Mouse (Mus musculus) 416B (cell line): ENCODE results near the gene Ak4.

Experiments
- DNase-seq: peaks from one replicate; pipeline ENCODE4 v3.0.0; 2011; ENCODE audit warnings: low read depth

Ak4 gene

DNA sequence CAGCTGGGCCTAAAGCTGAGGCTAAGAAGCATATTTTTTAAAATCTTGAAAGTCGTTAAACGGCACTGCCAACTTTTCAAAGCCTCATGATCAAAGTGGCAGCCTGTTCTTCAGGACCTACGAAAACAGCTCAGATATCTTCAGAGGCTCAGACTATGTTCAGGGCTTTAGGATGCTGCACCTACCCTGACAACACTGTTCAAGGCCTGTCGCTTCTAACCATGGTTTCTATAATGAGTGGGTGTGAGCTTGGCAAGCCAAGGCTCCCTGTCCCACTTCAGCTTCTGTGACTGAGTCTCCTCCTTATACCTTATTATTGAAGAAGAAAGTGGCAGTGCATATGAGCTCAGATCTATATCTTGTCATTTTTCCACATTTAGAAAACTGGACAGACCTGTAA lies 40.3 kb downstream of the Ak4 start:
- no peak for DNase-seq

DNA sequence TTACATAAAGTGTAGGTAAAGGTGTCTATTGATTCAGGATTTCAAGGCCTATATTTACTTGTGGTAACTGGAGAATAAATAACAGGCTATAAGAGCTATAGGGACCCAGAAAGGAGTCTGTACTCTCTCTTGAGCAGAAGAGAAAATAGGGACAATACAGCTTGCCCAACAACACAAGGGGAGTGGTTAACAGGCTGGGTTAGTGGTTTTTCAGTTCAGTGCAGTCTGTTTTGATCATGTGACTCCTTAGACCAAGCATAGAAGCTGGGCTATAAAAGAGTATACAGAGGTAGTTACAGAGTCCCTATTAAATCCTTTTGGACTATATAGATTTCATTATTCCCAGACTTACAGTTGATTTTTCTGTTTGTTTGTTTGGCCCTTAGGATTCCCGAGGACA lies 41.0 kb downstream of the Ak4 start:
- peak; percentile 58 for DNase-seq

DNA sequence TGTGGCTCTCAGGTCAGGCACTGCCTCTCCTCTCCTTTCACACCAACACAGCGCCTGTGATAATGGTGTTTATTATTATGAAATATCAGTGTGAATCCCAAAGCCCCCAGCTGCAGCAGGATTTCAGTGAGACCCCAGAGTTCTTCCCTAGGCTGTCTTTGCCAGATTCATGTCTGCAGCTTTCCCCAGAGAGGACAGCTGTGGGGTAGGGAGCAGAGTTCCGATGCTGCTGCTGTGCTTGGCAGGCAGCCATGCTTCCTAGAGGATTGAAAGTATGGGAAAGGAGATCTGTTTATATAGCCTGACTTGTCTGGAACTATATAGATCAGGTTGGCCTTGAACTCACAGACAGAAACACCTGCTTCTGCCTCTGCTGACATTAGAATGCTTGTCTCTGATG lies 43.0 kb downstream of the Ak4 start:
- DNase-seq: no peak

DNA sequence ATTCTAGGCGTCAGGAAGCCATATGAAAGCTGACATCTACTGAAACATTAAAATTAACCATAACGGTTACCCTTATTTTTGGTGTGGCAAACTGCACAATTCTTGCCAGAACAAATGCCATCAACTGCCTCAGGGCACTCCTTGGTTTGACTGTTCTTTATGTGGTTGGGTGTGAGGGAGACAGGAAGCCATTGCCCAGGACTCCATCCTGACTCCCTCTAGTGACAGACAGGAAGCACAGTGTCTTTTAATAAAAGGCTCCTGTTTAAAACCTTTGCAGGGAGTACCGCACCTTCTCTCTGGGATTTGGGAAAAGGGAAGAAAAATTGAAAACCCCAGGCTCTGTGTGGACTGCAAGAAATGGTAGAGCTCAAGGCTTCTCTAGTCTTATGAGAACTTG lies 47.2 kb downstream of the Ak4 start:
- peak; percentile 47 for DNase-seq

DNA sequence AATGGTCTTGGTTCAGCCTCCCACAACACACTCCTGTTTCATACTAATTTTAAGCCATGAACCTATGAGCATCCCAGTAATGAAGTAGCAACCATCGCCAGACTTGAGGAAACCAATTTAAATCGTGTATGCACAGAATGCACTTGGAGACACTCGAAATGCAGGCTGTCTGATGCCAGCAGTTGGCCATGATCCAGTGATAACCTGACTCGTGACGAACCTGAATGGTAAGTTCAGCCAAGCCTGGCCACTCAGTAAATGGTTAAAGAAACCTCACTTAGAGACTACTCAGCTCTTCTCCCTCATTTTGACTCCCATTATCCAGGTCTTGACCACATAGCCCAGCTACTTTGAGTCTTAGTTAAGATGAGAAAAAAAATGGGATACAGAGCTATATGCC lies 50.2 kb downstream of the Ak4 start:
- no peak for DNase-seq

DNA sequence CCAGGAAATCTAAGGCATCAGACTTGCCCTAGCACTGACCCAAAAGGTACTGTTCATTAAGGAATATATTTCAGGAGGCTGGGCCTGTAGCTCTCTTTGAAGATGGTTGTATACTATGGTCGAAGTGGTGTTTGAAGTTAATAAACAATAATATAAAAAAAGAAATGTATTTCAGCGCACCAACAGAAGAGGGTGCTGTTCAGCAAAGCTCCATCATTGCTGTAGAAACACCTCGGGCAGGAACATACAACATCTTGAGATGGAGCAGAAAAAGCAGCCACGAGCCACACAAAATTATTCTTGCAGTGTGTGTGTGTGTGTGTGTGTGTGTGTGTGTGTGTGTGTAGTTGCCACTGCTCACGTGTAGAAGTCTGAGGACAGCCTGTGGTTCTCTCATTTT lies 51.5 kb downstream of the Ak4 start:
- DNase-seq: peak; percentile 64

DNA sequence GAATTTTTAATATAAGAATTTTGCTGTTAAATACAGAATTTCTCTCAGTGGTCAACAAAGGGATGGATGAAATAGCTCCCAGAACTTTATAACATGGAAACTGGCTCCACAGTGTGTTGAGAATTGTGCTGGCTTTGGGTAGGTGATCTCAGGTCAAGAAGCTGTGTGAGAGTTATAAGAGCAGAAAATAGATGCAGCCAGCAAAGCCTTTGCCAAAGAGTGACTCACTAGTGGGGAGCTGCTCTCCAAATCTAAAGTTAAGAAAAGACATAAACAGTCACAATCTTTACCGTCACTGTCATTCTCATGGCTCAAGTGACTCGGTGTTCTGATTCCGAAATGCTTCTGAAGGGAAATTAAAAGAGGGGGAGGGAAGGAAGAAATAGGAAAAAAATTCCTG lies 53.7 kb downstream of the Ak4 start:
- DNase-seq: no peak

DNA sequence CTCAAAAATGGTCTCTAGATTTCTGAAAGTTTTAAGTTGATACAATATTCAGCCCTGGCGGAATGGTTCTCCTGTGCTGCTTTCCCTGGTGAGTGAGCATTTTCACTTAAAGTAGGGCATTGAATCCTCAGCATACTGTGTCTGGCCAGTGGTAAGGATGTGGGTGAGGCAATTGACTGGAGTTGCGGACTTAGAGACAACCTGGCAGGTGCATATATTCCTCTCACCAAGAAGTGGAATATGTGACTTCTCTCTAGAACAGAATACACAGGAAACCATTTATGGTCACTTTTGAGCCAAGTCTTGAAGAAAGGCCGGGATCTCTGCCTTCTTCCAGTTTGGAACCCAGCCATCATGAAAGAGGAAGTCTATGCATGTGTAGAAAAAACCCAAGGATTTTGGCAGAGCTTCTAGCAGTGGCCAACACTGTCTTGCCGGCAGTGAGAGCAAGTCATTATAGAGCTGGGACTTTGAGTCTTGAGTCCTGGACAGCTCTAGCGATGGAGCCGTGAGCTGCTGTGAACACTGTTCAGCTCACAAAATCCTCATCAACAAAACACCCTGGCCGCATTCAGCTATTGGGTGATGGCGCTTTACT lies 71.3 kb downstream of the Ak4 start:
- DNase-seq: peak; percentile 39

DNA sequence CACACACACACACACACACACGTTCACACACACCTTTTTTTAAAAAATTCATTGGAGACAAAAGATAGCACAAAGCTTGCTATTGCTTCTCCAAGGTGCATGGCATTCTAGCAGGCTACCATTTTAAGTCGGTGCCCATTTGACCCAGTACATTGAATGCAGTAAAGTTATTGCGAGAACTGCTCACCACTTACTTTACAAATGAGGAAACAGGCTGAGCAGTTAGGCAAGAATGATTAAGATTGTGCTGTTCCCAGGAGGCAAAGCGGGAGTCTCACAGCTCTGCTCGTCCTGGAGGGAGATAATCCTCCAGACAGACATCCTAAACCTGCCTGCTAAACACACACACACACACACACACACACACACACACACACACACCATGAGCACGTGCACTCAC lies 72.6 kb downstream of the Ak4 start:
- DNase-seq: no peak

DNA sequence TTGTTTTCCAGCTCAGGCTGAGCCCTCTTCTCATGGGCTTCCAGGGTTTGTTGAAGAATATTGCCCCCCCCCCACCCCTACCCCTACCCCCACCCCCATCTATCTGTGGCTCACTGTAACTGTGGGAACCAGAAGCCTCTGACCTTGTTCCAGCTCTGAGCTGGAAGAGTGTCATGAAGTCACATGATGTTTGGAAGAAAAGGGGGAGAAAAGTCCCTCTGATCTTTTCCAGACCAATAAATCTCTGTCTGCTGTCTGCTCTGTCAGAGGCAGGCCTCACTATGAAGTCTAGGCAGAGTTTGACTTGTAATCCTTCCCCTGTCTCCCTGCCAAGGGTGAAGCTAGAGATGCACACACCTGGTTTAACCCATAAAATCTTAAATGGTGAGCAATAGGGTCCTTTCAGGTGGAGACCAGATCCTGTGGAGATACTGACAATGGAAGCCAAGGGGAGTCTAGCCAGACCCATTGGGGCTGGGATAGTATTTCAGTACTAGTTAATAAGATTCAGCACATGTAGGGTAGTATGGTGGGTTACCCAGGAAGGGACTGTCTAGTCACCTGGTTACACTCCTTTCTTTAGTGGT lies 74.6 kb downstream of the Ak4 start:
- no peak for DNase-seq

DNA sequence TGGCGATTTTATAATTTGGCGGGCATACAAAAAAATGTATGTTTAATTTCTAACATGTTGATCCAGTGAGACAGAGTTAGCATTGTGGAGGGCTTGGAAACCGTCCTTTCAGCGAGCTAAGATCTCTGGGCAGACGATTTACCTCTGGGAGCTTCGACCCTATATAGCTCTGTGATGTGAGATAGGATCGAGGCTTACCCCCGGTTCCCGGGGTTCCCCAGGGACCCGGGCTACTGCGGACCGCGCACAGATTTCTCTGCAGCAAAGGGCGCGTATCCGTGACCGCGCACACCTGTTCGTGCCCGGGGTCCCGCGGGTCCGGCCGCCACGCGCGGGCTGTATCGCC lies 77.1 kb downstream of the Ak4 start:
- no peak for DNase-seq

DNA sequence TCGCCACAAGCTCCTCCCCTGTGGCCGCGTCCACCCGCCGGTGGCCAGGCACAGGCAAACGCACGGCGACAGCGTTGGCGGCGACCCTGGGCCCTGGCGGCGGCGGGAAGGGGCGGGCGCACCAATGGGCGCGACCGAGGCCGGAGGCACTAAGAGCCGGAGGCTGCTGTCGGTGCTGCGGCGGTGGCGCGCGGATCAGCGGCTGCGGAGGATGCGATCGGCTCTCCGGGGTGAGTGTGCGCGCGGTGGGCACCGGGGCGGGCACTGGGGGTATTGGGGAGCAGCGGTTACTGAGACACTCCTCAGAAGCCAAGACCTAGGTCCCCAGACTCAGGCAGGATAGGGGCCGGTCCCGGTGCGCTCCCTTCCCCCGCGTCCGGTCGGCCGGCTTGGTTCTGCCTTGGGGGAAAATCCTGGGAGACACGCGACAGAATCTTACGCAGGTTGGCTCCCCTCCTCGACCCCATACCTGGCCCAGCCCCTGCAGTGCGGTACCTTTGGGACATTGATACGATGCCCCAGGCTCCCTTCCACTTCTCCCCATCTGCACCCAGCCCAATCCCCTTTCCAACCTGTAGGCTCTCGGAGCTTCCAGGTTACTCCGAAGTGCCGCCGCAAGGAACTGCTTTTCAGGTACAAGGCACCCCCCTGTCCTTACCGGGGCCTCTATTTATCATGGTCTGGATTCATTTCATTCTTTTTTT lies 77.6 kb downstream of the Ak4 start, which contains the start of gene Dnajc6:
Dnajc6 (plus strand) TSS at position 115 of the 704 bp plus-strand sequence.
- no peak for DNase-seq

DNA sequence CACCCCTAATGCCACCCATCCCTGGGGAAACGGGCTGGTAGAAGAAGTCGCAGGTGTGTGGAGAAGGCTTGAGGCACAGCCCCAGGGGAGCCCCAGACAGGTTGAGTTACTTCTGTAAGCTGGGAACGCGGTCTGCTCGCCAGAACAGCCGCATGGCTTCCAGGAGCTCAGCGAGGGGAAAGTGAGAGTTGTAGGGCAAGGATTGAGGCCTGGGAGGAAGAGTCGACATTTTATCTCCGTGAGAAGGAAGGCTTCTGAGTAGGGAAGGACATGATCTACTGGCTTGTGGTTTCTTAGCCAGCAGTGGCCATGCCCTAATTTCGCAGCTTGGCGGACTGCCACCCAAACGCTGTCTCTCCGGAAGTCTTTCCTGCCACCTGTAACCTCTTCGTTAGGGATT lies 78.3 kb downstream of the Ak4 start:
- no peak for DNase-seq

DNA sequence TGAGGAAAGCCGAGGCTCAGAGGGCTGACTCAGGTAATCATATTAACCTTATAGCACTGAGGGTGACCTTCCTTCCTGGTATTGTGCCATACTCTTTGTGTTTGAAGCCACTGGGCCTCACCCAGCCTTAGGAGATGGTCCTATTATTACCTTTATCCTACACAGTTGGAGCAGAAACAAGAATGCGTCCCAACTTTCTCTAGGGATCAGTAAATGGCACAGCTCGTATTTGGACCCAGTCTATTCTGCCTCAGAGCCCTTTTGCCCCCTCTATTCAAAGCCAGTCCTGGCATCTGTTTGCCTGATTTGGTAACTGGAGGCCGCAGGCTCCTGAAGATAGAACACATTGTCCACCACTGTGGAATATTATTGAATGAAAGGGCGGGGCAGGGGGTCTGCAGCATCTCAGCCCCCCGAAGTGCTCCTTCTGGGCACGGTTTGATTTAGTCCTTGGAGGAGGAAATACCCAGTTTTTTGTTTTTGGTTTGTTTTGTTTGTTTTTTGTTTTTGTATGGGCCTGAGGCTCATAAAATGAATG lies 85.5 kb downstream of the Ak4 start:
- DNase-seq: no peak

DNA sequence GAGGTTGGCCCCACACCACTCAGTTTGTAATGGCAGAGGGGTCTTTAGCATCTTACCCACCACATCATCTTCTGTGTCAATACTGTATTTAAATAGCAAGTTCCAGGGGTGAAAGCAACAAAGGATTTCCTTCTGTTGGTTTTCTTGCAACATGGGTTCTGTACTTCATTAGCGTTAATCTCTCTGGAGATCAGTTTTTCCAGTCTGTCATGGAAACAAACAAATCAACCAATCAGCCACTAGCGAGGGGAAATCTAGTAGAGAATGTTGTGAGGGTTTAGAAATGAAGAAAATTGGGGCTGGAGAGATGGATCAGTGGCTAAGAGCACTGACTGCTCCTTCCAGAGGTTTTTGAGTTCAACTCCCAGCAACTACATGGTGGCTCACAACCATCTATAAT lies 86.9 kb downstream of the Ak4 start:
- peak; percentile 53 for DNase-seq

DNA sequence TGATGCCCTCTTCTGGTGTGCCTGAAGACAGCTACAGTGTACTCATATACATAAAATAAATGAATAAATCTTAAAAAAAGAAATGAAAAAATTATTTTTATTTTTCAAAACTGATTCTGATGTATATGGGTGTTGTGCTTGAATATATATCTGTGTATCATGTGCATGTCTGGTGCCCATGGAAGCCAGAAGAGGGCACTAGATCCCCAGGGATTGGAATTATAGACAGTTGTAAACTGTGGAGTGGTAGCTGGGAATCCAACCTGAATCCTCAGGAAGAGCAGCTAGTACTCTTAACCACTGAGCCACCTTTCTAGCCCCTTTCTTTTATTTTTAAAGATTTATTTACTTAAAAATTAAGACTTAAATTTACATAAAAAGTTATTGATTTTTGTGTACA lies 87.3 kb downstream of the Ak4 start:
- no peak for DNase-seq

DNA sequence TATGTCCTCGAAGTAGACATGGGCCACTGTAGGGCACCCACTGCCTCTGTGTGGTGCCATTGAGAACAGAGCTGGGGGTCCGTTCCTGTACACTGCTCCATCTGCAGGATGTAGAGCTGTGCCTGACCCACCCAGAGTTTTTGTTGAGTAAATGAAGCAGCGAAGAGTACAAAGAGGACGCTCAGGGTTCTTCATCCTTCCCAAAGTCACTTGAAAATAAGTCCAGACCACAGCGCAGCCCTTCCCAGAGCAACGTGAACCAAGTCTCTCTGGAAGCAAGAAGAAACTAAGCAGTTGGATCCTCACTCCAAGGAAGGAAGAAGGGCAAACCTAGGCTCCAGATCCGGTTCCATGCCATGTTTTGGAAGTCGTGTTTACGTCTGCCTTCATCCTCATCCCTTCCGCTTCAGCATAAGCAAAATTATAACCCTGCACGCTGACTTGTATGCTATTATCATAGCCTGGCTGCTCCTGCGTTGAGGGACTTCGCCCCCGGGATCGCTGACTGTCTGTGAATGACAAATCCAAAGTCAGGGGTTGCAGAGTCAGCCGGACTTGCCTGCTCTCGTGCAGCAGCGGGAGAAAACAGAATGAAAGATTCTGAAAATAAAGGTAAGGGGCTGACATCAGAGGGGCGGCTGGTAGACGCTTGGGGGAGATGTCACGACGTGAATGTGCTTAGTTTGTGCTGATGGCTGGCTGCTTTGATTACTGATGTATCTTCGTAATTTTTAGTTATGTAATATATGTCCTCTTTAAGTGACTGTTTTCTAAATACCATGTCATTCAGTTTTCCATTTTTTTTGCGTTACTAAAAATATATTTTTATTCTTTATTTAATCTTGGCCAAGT lies 88.7 kb downstream of the Ak4 start:
- DNase-seq: no peak

DNA sequence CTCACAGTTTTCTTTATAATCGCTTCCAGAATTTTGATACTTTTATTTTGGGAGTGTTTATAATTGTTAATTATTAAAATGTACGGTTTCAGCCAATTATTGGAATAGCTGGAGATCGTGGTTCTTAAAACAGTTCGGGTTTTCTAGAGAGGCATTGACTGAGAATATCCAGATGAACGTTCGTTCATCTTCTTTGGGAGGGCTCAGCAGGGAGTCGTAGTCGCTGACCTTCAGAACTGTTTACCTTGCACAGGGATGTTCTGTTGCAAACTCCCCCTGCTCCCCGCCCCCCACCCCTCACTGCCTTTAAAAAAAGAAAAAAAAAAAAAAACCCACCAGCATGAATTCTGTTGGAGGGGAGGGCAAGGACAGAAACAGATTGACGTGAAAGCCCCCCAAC lies 89.4 kb downstream of the Ak4 start:
- DNase-seq: no peak

DNA sequence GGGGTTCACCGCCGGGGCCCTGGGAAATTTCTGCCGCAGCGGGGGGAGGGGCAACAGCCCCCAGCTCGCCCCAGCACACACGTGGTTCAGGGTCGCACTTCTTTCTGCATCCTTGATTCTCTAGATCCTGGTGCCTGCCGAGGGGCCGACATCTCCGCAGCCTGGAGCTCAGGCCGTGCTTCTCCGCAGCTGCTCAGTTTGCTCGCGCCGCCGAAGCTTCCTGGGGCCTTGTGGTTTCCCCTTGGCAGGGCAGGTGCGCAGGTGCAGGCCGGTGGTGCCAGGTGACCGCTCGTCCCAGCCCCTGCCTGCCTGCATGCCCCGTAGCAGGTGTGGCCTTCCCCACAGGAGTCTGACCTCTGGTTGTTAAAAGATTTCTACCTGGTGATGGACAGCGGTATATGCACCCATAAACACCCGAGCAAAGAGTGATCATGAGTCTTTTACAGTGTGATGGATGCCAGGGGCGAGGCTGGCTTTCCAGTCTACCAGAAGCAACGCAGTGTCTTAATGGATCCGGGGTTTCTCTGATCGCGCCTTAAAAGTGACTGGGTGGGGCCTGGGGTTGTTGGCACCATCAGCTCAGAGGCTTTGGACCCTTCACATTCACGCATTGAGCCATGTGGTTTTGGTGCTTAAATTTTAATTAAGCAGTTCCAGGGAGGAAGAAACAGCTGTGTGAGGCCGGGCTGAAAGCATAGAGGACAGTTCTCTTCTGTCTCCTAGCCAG lies 89.9 kb downstream of the Ak4 start:
- DNase-seq: no peak

DNA sequence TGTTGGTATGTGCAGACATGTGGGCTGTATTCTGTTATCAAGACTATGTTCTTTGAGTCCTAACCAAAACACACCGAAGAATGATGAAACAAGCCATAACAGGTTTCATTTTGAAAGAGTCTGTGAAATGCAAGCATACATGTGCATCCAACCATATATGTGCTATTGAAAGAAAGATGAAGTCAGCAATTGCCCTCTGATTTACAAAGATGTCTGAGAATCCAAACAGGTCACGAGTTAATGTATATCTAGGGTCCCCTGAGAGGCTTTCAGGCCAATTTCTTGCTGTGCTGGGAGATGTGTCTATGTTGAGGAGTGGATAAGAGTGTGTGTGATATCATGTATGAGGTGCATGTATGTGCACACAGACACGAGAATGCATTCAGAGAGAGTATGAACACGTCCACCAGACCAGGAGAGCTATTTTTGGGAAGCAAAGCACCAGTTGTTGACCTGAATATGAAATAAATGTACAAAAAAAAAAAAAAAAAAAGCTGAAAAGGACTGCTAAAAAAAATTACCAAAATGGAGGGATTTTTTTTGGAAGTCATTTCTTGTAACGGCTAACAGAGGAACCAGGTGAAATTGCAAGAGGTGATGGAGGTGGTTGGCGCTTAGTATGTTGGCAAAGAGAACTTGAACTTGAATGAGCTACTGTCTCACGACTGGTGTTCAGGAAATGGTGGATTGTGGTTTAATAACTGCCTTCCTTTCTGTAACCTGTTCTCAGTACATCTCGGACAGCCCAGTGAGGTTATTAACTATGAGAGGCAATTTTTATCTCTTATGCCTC lies 91.2 kb downstream of the Ak4 start:
- DNase-seq: peak; percentile 89

DNA sequence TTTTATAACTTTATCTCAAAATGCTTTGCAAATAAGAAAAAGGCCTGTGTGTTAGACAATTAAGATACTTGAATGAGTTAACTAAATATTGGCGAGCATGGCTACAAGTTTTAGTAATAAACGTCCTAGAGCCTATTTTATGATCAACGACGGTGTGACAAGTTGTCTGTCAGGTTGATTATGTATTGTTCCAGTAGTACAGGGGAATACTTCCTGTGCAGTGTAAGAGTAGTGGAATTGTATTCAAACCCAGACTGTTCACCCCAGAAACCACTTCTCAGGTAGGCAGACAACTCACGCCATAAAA lies 91.8 kb downstream of the Ak4 start:
- no peak for DNase-seq
